Mouse (Mus musculus) megakaryocyte, adult 5-6 weeks (primary cell): ENCODE data around the gene Isca2. TPM values are rescaled to one million over a fixed set of nuclear protein-coding genes. Genes with fewer than 3 reads are reported as not detected.

Experiments
- ATAC-seq: 2 replicates; pipeline ENCODE4 v1.8.0; 2016; ENCODE audit warnings: mild to moderate bottlenecking, inconsistent platforms; ENCODE audit not compliant: poor library complexity, severe bottlenecking
- total RNA-seq, 2 experiments: library from RNA; stranded (forward) in 1 of 2; stranded (reverse) in 1 of 2; fragments of 153-499, 151-499 nt in 1 of 2; fragments of 221-1000, 200-1000 nt in 1 of 2; gene quantifications; 2 replicates each; pipeline versions ENCODE4 v1.2.3 to v1.2.4; 2015 to 2017

Isca2 gene
- total RNA-seq, 2 experiments from 2014 or later: 43.9 to 93.6 TPM

DNA sequence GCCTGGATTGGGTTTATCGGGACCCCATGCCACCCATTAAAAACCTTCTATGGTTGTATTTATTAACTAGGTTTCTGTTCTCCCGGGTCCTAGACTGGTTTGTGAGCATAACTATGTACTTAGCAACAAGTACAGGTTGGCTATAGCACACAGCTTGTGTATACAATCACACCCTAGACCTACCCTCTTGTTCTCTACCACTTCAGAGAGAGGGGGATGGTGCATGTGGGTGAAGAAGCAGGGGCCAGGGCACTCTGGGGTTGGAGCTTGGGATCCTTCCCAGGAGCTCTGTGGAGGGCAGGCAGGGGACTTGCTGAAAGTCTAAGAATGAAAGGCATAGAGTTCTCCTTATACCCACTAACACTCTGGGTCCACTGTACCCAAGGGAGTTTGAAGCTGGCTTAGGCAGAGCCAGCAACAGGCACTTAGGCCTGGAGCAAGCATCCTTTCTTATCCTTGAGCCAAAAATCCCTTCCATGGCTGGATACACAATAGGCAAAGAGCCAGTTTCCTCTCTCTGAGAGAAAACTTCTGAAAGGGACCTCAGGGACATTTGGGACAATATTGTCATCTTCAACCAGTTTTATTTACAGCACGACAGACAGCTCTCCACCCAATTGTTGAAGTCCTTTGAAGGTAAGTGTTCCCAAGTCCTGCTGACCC, 41.7 kb downstream of the Isca2 start:
- ATAC-seq: no peak

GRCm38 (mm10) chr12:84818496-84818895, 45.4 kb downstream of the Isca2 start:
- ATAC-seq: no peak

- ATAC-seq: no peak
Observed at GRCm38 (mm10) chr12:84819236-84820168, 46.5 kb downstream of the Isca2 start.

GRCm38 (mm10) chr12:84823601-84824000, 50.5 kb downstream of the Isca2 start:
- no peak for ATAC-seq

GRCm38 (mm10) chr12:84824203-84824602, 51.2 kb downstream of the Isca2 start:
- no peak for ATAC-seq

Other genes starting within 250 kb of the Isca2 start
- not detected in 2 replicates for gene Vsx2, start 203.5 kb upstream of the Isca2 start, total RNA-seq (2015)
- gene Vsx2, start 203.5 kb upstream of the Isca2 start, total RNA-seq (2017): not detected in 2 replicates
- 3.1 and 4.7 TPM in 2 replicates for gene Abcd4, start 155.8 kb upstream of the Isca2 start, total RNA-seq (2015)
- gene Abcd4, start 155.8 kb upstream of the Isca2 start, total RNA-seq (2017): 4.5 TPM in 2 replicates
- gene Vrtn, start 132.2 kb upstream of the Isca2 start, total RNA-seq (2015): not detected in 2 replicates
- gene Vrtn, start 132.2 kb upstream of the Isca2 start, total RNA-seq (2017): not detected in 2 replicates
- not detected in 2 replicates for gene Syndig1l, start 74.4 kb upstream of the Isca2 start, total RNA-seq (2015)
- gene Syndig1l, start 74.4 kb upstream of the Isca2 start, total RNA-seq (2017): not detected in 2 replicates
- gene Npc2, start 99 bp upstream of the Isca2 start, total RNA-seq (2015): 269 and 281 TPM in 2 replicates
- 190 and 192 TPM in 2 replicates for gene Npc2, start 99 bp upstream of the Isca2 start, total RNA-seq (2017)
- 0.11 TPM in 1 of 2 replicates, not detected in the other for gene Ltbp2, start 103.3 kb downstream of the Isca2 start, total RNA-seq (2015)
- under 0.01 TPM in 1 of 2 replicates, not detected in the other for gene Ltbp2, start 103.3 kb downstream of the Isca2 start, total RNA-seq (2017)
- gene Fcf1, start 197.6 kb downstream of the Isca2 start, total RNA-seq (2015): 98.7 and 109 TPM in 2 replicates
- 88.8 and 107 TPM in 2 replicates for gene Fcf1, start 197.6 kb downstream of the Isca2 start, total RNA-seq (2017)
- 22.0 and 24.6 TPM in 2 replicates for gene Arel1, start 197.6 kb downstream of the Isca2 start, total RNA-seq (2015)
- gene Arel1, start 197.6 kb downstream of the Isca2 start, total RNA-seq (2017): 34.3 and 34.4 TPM in 2 replicates
- 40.5 and 44.3 TPM in 2 replicates for gene Ylpm1, start 223.1 kb downstream of the Isca2 start, total RNA-seq (2015)
- gene Ylpm1, start 223.1 kb downstream of the Isca2 start, total RNA-seq (2017): 31.0 and 35.2 TPM in 2 replicates